Mouse (Mus musculus): ENCODE results near the gene Cltrn.
A peak's percentile ranks its signal among the peaks of the same experiment; 100 is the strongest.

The Cltrn gene

DNA sequence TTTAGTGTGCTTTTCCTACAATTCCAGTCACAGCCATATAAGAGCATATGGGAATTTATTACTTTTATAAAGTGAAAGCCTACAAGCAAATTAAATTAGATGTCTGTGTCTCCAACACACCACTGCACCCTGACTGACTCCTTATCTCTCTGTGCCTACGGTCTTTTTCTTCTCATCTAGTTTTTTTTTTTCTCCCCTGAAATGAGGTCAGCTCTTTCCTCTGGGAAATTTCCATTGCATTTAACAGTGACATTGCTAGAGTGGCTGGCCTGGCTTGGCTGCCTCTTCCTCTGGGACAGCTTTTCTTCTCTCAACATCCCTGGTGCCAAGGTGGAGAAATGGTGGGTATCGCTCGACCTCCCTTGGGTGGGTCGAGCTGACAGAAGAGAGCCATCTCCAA is at the start of gene Cltrn:
TSS of gene Cltrn (plus strand) at position 249 of the 400 bp plus-strand sequence.
- DNase-seq (ENCODE audit: low spot score in 2 of 2), result no peak

DNA sequence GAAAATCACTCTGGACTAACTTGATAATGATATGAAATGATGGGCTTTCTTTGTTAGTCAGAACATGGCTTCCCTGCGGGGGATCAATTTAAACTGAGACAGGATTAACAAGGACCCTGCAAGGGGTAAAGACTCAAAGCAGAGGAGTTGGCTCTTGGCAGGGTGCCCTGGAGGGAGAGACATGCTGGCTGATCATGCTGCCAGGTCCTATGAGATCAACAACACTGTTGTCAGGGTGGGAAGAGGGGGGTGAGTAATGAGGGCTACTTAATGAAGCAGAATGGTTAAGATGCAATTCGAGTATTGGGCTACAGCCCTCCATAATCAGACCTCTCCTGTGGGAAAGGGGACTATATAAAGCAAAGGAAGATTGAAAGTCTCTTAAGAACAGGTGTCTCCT is 49.7 kb upstream of the Cltrn start:
- DNase-seq (ENCODE audit: low spot score in 2 of 2), result no peak

DNA sequence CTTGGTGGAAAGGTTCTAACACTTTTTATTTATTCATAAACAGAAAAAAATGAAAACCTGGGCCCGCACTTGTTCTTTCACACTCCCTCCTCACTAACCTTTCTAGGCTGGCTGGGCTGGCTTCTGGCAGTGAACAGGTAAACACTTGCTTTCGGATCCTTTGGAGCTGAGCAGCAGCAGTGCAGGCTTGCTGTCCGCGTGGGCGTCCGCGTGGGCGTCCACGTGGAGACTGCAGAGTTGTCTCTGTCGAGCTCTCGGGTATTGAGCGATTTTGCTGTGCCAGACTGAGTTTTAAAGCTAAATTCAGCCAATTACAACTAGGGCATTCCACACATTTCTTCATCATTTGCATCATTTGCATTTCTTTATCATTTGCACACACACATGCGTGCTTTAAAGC is 46.6 kb upstream of the Cltrn start:
- no peak for DNase-seq (ENCODE audit: low spot score in 2 of 2)

DNA sequence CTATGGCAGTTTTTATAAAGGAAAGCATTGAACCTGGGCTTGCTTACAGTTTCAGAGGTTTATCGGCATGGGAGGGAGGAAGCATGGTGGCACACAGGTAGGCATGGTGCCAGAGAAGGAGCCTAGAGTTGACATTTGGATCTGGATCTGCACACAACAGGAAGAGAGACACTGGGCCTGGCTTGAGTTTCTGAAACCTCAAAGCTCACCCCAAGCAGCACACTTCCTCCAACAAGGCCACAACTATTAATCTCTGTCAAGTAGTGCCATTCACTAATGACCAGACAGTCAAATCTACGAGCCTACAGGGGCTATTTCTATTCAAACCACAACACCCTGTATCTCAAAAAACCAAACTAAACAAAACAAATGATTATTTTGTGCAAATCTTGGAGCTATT is 41.9 kb upstream of the Cltrn start:
- no peak for DNase-seq (ENCODE audit: low spot score in 2 of 2)

DNA sequence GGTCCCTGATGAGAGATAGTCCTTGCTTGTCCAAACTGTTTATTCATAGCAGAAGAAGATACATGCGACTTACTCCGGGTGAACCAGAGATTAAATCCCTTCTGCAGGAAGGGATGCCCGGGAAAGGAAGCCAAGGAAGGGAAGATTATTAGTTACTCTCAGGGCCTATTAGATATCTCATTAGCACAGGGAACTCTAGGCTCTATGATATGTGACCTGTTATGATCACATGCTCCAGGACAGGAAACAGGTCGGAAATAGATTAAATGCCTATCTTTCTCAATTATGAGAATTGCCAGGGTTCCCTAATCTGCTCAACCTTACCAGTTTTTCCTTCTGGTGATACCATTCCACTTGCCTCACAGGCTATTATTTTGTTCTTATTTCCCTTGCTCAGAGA is 32.9 kb upstream of the Cltrn start:
- DNase-seq (ENCODE audit: low spot score in 2 of 2), result no peak

DNA sequence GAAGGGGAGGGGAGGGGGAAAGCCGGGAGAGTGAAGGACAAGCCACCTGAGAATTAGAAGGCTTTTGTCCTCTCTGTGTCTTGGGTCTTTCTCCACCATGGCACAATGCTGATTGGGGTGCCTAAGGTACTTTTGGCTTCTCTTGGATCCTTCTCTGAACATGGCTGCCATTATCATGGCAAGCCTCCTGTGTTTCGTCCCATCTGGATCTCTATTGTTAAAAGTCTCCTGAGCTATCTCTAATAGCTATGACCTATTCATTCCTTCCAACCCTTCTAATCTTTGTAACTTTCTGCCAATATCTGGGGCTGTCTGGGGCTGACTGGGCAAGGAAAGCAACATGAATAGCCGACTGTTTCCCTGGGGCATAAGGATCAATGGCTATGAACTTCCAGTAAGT is 30.1 kb upstream of the Cltrn start:
- no peak for DNase-seq (ENCODE audit: low spot score in 2 of 2)

DNA sequence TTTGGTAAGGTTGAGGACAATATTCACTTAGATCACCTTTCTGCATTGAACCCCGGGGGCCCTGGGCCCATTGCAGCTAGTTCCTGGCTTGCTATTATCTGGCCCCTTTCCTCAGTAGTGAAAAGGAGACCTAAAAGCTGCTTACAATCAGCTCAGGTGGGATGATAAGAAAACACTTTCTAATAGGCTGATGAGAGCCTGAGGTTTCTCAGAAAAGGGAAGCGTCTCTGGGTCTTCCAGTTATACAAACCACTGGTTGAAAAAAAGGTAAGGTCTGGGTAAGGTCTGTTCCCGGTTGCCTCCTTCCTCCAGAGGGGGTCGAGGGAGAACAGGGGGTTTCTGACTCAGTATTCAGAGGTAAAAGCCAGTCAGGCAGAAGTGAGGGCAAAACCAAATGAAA is 29.6 kb upstream of the Cltrn start:
- DNase-seq (ENCODE audit: low spot score in 2 of 2), result no peak

DNA sequence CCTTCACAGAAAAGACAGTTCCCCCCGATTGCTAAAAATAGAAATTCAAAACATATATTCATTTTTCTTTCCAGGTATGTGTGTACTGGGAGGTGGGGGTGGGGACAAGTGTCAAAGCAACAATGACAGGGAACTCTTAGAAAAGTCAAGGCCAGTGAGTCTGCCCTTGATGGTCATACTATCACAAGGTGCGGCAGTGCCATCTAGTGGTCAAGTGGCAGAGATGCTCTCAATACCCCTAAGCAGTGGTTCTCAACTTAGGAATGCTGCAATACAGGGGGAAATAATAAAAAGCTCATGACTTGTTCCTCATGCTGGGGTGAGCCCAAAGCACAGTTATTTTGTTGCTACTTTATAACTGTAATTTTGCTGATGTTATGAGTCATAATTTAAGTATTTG is 22.4 kb upstream of the Cltrn start:
- peak; percentile 25 to 68 for DNase-seq (ENCODE audit: low spot score in 2 of 2)

DNA sequence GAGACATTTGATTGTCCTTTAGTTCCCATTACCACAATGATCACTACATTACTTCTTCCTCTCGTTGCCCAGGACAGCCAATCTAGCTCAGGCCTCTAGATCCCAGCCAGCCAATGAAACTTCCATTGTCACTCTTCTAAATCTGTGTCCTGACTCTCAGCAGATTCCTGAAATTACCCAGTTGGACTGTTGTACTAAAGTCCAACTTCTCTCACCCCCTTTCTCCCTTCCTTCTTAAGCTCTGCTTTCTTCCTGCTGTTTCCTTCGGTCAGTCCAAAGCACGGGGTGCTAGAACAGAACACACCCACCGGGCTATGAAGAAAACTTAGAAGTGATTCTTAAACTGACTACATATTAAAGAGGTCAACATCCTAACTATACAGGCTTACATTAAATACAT is 19.7 kb upstream of the Cltrn start:
- DNase-seq (ENCODE audit: low spot score in 2 of 2), result no peak

DNA sequence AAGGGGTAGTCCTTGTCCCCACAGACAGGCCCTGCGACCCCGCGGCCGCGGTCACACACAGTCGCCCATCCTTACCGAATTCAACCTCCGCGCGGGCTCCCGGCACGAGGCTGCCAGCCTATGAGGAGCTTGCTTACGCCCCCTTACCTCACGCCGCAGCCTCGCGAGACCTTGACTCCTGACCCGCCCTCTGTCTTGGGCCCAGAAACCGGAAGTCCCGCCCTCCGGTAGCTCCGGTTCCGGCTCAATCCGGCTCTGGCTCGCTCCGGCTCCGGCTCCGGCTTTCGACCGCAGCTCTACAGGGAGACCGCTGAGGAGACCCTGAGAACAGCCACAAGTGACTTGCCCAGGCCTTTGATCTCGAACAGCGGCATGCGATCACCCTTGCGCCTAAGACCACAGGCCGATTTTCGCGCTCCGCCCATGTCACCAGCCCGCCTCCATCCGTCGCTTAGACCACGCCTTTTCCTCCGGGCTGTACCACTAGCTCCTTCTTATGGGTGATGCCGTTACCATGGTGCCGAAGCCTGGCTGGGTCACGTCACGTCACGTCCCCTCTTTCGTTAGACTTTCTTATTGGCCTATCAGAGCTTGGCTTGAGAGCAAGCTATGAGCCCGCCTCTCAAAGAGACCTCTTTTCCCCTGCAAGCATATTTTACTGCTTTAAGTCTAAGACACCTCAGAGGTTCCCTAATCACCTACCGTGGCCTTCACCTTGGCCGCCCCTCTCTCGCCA is 12.4 kb upstream of the Cltrn start, which contains the start of gene Siah1b:
TSS of gene Siah1b (minus strand) at position 454 of the 736 bp plus-strand sequence.
- DNase-seq (ENCODE audit: low spot score in 2 of 2), result peak; percentile 85 to 93

DNA sequence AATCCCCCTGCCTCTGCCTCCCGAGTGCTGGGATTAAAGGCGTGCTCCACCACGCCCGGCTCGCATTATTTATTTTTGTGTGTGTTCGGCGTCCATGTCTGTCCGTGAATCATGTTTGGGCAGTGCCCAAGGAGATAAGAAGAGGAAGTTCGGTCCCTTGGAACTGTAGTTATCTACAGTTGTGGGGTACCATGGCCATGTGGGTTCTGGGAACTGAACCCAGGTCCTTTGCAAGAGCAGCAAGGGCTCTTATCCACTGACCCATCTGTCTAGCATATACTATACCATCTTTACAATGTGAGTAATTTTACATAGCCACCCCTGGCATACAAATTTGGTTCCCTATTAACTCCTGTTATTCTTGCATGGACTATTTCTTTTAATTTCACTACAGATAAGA is 6.6 kb upstream of the Cltrn start:
- no peak for DNase-seq (ENCODE audit: low spot score in 2 of 2)

DNA sequence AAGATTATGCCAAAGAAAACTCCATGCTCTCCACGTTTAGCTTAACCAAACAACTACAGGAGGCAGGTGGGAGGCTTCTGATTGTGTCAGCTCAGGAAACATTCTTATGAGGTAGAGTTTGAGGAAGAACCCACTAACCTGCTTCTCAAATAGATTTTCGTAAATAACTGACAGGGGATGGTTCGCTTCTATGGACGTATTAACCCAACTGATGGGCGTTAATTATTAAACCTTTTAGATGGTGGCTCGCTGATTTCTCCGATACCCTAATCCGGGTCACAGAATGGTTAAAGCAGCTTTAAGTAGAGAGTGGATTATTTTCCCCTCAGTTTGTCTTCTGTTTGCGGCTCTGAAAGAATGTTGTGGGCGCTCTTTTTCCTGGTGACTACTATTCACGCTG is 1.3 kb downstream of the Cltrn start:
- no peak for DNase-seq (ENCODE audit: low spot score in 2 of 2)

DNA sequence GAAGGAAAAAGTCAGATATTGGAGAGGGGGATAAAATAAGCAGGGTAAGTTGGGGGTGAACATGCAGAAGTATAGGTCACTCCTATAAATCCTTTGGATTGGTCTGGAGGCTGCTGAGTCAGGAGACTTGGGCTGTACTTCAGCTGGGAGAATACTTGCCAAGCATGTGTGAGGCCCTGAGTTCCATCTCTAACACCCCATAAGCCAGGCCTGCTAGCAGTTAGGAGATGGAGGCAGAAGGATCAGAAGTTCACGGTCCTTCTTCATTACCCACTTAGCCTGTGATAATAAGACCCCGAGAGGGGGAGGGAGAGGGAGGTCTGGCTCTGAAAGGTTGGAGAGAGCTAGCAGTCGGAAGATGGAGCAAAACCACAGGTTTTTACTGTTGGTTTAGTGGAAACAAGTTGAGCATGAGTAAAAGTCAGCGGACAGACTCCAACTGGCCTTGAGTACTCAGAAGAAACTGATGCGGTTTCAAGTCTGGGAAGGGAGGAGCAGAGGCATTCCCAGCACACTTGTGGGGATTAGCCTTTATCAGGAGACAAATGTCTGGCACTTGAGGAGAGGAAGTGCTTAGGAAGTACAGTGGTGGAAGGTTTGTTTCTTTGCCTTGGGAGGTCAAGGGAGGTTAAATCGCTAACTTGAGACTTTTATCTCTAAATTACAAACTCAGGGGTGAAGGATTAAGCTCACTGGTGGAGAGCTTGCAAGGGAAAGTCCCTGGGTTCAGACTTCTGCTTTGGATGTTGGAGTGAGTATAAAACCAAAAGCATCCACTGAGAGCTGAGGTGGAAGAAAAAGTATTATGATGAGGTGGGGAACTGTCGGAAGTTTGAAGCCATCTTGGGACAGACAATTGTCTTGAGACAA is 3.9 kb downstream of the Cltrn start:
- no peak for DNase-seq (ENCODE audit: low spot score in 2 of 2)

DNA sequence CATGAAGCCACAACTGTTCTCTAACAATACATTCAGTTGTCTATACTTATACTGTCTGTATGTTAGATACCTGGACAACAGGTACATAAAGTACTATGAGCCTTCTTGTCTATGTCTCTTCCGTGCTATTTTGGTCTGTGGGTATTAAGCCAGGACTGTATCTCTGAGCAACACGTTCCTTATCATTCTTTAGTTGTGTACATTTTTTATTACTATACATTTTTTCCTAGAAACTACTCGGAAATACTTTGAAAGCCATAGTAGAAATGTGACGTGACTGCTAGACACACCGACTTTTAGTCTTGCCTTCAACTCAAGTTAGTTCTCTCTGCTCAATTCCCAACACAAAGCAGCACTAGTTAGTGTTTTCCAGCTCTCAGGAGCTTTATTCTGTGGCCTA is 4.8 kb downstream of the Cltrn start:
- no peak for DNase-seq (ENCODE audit: low spot score in 2 of 2)

DNA sequence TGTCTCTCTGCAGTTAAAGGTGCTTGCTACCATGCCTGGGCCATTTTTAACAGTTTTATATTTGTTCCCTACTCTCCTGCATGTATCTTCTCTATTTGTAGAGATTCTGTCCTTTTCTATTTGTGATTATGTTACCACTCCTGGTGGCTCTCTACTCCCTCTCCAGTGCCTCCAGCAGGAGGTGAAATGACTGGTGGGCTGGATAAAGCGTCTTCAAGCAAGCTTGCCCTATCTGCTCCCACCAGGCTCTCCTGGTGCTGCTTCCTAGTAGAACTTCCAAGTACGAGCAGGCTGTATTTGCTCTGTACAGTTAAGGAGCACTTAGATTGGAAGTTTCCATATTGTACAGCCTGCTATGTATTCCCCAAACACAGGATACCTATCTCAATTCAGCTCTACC is 7.2 kb downstream of the Cltrn start:
- no peak for DNase-seq (ENCODE audit: low spot score in 2 of 2)

DNA sequence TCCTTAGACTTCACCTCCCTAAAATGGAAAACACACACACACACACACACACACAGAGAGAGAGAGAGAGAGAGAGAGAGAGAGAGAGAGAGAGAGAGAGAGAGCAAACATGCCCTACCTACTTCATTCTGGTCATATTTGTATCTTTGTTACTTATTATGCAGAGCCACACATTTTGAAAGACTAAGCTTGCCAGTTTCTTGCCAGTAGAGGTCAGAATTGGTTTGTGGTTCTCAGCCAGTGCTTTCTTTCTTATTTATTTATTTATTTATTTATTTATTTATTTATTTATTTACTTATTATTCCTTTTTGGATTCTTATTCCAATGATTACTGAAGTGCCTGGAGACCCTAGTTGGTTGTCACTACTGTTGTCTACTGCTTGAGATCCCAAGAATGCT is 12.9 kb downstream of the Cltrn start:
- DNase-seq (ENCODE audit: low spot score in 2 of 2), result no peak

DNA sequence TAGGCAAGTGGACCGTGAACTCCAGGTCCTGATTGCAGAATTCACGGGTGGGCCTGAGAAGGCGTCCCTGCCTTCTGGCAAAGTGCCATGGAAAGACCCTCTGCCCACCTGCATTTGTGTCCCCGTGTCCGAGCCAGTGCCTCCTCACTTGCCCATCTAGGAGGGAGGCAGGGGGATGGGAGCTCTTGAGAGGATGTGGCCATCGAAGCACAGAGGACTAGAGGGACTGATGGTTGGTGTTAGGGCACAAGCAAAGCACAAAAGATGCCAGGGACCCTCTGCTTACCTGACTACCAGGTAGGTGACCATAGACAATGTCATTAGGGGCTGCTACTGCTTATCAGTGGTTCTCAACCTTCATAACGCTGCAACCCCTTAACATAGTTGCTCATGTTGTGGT is 13.6 kb downstream of the Cltrn start:
- DNase-seq (ENCODE audit: low spot score in 2 of 2), result no peak

DNA sequence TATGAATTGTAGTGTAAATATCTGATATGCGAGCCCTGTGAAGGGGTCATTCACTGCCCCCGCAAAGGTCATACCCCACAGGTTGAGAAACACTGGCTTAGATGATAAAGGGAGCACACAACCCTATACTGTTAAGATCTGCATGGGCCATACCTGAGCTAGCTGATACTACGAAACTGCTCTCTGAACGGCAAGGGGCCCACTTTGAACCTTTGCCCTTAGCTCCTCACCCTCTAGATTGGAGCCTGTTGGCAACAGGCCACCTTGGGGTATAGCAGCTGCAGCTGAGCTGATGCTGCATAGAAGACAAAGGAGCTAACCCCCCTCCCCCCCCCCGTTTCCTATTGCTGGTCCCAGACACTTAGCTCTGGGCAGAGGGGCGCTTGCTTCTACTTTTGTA is 14.0 kb downstream of the Cltrn start:
- DNase-seq (ENCODE audit: low spot score in 2 of 2), result no peak

DNA sequence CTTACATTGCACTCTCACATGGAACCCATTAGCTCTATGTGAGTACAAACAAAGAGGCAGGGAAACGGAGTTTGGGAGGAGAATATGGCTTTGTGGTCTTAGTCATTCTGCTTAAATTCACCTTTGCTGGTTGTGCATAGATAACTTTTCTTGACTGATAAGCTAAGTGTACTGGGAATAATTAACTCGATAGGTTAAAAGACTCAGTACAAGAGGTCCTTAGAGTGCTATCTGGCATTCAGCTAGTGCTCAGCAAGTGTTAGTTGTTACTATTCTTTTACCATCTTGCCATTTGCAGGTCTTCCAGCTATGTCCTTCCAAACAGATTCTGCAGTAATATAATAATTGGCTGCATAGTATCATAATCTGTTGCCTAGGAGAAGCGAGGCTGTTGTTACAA is 22.5 kb downstream of the Cltrn start:
- DNase-seq (ENCODE audit: low spot score in 2 of 2), result no peak

DNA sequence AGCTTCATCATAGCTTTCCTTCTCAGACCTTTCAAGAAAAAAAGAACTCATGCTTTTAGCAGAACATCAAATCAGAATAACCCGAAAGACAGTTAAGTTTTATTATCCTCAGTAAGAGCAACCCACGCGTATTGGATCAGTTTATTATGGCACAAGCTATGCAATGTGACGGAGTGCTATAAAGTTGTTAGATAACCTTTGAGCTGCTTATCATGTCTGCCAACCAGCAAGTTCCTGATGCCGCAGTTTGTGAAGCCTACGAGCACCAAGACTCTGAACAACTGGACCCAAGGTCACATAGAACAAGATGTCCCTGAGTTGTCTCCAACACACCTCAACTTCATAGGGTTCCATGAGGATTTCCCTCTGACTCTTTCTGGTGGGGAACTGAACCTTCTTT is 25.1 kb downstream of the Cltrn start:
- no peak for DNase-seq (ENCODE audit: low spot score in 2 of 2)

DNA sequence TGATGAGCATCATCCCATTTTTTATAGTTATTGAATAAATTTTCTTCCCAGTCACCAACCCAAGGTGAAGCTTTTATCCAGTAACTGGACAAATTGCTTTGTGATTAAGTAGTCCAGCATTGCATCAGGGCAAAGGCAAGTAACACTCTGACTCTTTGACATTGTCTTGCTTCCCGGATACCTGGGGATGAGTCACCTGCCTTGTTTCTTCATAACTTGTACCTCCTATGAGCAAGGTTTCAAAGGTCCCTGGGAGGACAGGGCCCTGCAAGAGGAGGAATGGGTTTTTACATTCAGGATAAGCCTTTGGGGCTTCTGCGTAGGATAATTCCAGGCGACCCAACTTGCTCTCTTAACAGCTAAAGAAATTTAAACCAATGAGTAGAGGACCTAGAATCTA is 35.3 kb downstream of the Cltrn start:
- no peak for DNase-seq (ENCODE audit: low spot score in 2 of 2)

DNA sequence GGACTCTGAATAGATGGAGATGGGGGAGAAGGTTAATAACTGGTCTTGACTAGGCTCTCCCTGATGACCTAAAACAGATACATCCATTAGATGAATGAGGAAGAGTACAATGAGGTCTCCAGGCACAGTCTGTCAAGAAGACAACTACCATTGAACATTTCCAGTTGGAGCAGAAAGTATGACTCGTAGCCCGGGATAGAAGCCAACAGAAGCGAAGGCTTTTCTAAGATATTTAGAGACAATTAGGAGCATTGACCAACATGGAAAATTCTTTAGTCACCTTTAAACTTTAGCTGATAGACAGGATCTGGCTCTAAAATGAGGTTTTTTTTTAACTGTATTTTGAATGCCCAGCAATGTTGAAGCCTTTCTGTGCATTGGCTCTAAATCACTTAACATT is 44.9 kb downstream of the Cltrn start:
- no peak for DNase-seq (ENCODE audit: low spot score in 2 of 2)

DNA sequence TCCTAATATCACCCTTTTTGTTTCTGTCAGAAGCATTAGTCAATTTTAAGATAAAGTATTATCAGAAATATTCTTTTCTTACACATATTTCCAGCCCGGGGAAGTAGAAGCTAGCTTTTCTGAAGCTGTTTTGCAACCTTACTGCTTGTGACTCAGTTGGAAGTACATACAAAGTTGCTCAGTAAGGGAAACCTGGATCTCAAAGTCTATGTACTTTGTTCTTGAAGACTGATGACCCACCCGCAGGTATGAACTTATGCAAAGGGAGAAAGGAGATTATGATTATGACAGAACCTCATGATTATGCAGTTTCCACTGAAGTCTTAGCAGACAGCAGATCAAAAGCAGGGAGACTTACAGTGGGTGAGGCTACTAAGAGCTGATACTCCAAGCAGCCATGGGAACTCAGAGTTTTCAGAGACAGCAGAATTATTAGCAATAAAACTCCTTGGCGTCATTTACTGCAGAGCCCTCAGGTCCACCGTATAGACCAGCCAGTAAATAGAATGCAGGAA is 46.7 kb downstream of the Cltrn start:
- no peak for DNase-seq (ENCODE audit: low spot score in 2 of 2)
